Mouse (Mus musculus) hindbrain, embryonic 16.5 days (tissue): ENCODE measurements around the gene Olfr437. TPM values are rescaled to one million over a fixed set of nuclear protein-coding genes. Genes with fewer than 3 reads are reported as not detected.
"Not testable (repeated sequence)": the region's sequence is repeated elsewhere in the genome, so short reads cannot be mapped to it uniquely, and the experiment has no call there.

Experiments
- ATAC-seq: fragments of 200-750 bp; cut with Nextera tagmentation; 2 replicates; pipeline ENCODE4 v1.8.0; 2017; ENCODE audit warnings: moderate TSS enrichment, moderate library complexity
- H3K27ac ChIP-seq: fragments of 300-500 bp; sonication (generic); 2 replicates; pipeline ENCODE4 v1.5.1; 2014; ENCODE audit warnings: low read depth, mild to moderate bottlenecking, control low read depth, low read length, moderate library complexity
- H3K27me3 ChIP-seq: fragments of 300-500 bp; sonication (generic); replicated peaks from 2 replicates; pipeline ENCODE4 v1.6.1; 2014; ENCODE audit warnings: low read length; ENCODE audit not compliant: control insufficient read depth, insufficient read depth
- H3K36me3 ChIP-seq: fragments of 300-500 bp; sonication (generic); 2 replicates; pipeline ENCODE4 v1.6.1; 2014; ENCODE audit warnings: mild to moderate bottlenecking, low read length, moderate library complexity, mixed read lengths; ENCODE audit not compliant: control insufficient read depth, insufficient read depth
- H3K4me1 ChIP-seq: fragments of 300-500 bp; sonication (generic); 2 replicates; pipeline ENCODE4 v1.6.1; 2014; ENCODE audit warnings: low read depth, low read length; ENCODE audit not compliant: control insufficient read depth, insufficient read depth
- H3K4me2 ChIP-seq: fragments of 300-500 bp; sonication (generic); 2 replicates; pipeline ENCODE4 v1.6.1; 2014; ENCODE audit warnings: mild to moderate bottlenecking, low read length, control low read depth, moderate library complexity
- H3K4me3 ChIP-seq: fragments of 300-500 bp; sonication (generic); 2 replicates; pipeline ENCODE4 v1.5.1; 2014; ENCODE audit warnings: mild to moderate bottlenecking, low read length, control low read depth, moderate library complexity
- H3K9ac ChIP-seq: fragments of 300-500 bp; sonication (generic); 2 replicates; pipeline ENCODE4 v1.6.1; 2014; ENCODE audit warnings: low read depth, mild to moderate bottlenecking, control low read depth, low read length, moderate library complexity
- H3K9me3 ChIP-seq: fragments of 300-500 bp; sonication (generic); 2 replicates; pipeline ENCODE4 v1.6.1; 2014; ENCODE audit warnings: mild to moderate bottlenecking, low read length, moderate library complexity; ENCODE audit not compliant: control insufficient read depth
- WGBS: fragments of 180-500 bp; shearing (Covaris S2); extraction: QIAGEN DNeasy Blood & Tissue Kit; methylation state at CpG from one replicate; pipeline ENCODE4 v1.1.7; 2014; 5-methylcytosine and 5-hydroxymethylcytosine counted together
- polyA plus RNA-seq: library from polyadenylated mRNA; unstranded; fragments of >200 nt; fragmentation: Nextera tagmentation; extraction: Ambion mirVana; gene quantifications from 2 replicates; pipeline ENCODE4 v1.2.1, GENCODE M21; 2015

Gene Olfr437
- not detected in 2 replicates for polyA plus RNA-seq

DNA sequence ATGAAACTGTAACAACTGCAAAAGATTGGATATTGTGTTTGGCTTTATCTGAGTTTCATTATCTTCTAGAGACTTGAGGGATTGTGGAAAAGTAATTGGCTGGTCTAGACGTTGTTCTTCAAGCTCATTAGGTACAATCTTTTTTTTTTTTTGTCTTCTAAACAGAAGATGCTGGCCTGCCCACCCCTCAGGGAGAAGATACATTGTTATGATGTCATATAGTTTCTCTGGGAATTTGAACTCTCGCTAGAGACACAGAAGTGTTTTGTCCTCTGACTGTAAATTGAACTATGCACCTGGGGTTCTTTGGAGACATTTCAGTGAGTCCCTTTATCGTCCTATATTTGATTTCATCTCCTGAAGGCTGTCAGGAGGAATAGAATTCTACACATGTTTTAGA lies at the start of gene Olfr437:
TSS of gene Olfr437 (plus strand) at position 301 of the 400 bp plus-strand sequence.
- WGBS, result 72% methylated on average over 3 of the region's 3 CpGs

DNA sequence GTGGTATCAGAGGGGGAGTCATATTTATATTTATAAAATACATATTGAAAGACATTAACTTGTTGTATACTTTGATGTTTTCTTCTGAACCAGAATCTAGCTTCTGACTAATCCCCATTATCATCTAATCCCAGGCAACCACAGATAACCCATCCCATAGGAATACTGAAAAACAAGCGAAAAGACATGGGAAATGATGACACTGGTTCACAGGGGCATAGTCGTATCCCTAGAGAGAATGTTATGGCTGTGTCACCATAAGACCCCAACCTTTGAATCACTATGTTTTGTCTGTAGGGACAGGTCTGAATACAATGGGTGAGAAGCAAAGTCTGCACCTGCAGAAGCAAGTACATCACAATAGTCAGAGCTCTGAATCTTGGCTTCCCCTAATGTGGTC lies 16.8 kb upstream of the Olfr437 start, which contains the start of gene Olfr237-ps1:
TSS of gene Olfr237-ps1 (plus strand) at position 301 of the 400 bp plus-strand sequence.
- H3K9ac ChIP-seq, H3K4me1 ChIP-seq, H3K9me3 ChIP-seq, ATAC-seq, H3K36me3 ChIP-seq, H3K27ac ChIP-seq, H3K4me3 ChIP-seq, H3K4me2 ChIP-seq, H3K27me3 ChIP-seq: not testable (repeated sequence)
- 84% methylated on average over 2 of the region's 2 CpGs for WGBS

More for the DNA sequence above, at the start of gene Olfr437:
- Histone ChIP-seq H3K4me1 (no peaks in the 10 kb centered on the region), H3K4me3 (no peak within 1 kb of the TSS), H3K9me3 (no peaks in the 10 kb centered on the region), H3K27me3 (no peaks in the 10 kb centered on the region), H3K9ac (no peak within 1 kb of the TSS), H3K36me3 (no peaks in the 10 kb centered on the region), H3K27ac (no peak within 1 kb of the TSS), H3K4me2 (no peak within 1 kb of the TSS)
- ATAC-seq, result no peak

DNA sequence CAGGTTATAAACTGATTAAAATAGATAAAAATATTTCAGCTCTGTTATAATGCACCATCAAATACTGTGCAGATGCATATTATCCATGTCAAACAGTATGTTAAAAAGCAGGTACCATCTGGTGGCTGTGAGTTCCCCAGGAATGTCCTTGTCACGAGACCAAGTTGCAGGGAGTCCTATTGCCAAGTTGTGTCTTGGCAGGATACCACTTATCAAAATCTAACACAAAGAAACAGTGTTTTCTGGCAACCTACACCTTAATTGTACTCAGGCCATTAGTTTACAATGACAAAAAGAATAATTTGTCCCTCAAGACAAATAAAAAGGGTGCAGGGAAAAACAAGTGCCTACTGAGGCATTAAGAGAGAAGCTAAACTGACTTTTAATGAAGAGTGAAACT lies 3.6 kb upstream of the Olfr437 start:
- Histone ChIP-seq H3K4me2 (no peak overlapping the region), H3K9ac (no peak overlapping the region), H3K27ac (no peak overlapping the region), H3K4me3 (no peak overlapping the region), H3K27me3 (no peaks in the 10 kb centered on the region), H3K36me3 (no peaks in the 10 kb centered on the region), H3K9me3 (no peaks in the 10 kb centered on the region), H3K4me1 (no peaks in the 10 kb centered on the region)
- 37% methylated on average over 1 of the region's 1 CpGs for WGBS
- ATAC-seq, result peak; percentile 50; the same call in 1 of the 2 replicates

DNA sequence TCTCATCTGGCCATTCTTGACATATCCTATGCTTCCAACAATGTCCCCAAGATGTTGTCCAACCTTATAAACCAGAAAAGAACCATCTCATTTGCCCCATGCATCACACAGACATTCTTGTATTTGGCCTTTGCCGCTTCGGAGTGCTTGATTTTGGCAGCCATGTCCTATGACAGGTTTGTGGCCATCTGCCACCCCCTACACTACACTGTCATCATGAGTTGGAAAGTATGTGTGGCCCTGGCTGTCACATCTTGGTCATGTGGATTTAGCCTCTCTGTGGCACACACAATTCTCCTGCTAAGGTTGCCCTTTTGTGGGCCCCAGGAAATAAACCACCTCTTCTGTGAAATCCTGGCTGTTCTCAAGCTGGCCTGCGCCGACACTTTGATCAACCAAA lies 4.2 kb downstream of the Olfr437 start:
- no peak for ATAC-seq
- Histone ChIP-seq H3K27ac (no peak overlapping the region), H3K4me2 (no peak overlapping the region), H3K9me3 (no peaks in the 10 kb centered on the region), H3K4me3 (no peak overlapping the region), H3K4me1 (no peaks in the 10 kb centered on the region), H3K36me3 (no peaks in the 10 kb centered on the region), H3K9ac (no peak overlapping the region), H3K27me3 (no peaks in the 10 kb centered on the region)
- WGBS, result 89% methylated on average over 4 of the region's 4 CpGs

DNA sequence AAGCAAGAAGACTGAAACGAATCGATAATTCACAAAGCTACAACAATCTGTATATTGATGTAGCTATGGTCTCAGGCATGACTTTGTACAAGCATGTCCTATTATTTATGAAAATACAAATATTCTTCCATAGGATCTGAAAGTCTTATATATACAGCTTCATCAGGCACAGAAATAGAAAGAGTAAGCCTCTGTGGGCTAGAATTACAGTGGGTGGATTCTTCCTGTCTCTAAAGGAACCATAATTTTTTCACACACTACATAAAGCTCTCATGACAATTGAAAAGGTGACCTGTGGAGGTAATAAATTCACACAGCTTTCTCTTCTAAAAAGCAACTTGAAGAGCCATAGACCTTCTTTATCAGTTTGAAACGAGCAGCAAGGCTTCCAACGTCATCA lies 8.8 kb downstream of the Olfr437 start, which contains the start of gene Olfr13:
TSS of gene Olfr13 (plus strand) at position 301 of the 400 bp plus-strand sequence.
- Histone ChIP-seq H3K9ac (no peak within 1 kb of the TSS), H3K9me3 (no peaks in the 10 kb centered on the region), H3K4me3 (no peak within 1 kb of the TSS), H3K27me3 (no peaks in the 10 kb centered on the region), H3K4me2 (no peak within 1 kb of the TSS), H3K27ac (no peak within 1 kb of the TSS), H3K4me1 (no peaks in the 10 kb centered on the region), H3K36me3 (no peaks in the 10 kb centered on the region)
- ATAC-seq, result no peak
- WGBS, result 79% methylated on average over 4 of the region's 4 CpGs

DNA sequence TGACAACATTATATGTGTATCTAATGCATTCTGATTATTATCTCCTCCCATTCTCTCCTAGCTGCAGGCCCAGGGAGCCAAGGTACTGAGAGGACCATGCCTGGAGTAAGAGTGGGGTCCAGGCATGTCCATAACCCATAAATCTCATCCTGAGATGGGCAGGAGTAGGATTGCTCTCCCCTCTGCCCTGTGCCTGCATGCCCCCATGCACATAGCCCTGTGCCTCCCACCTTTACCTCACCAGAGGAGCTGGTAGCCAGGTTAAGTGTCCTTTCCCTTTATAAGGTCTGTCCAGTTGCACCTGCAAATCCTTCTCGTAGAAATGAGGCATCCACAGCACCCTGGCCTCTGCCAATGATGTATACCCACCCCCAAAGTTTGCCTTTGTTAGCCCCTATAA lies 15.0 kb downstream of the Olfr437 start:
- Histone ChIP-seq H3K9me3 (no peaks in the 10 kb centered on the region), H3K4me3 (no peak overlapping the region), H3K27me3 (no peaks in the 10 kb centered on the region), H3K27ac (no peak overlapping the region), H3K9ac (no peak overlapping the region), H3K4me1 (no peaks in the 10 kb centered on the region; the same call in none of the 2 replicates), H3K4me2 (no peak overlapping the region), H3K36me3 (no peaks in the 10 kb centered on the region)
- peak; percentile 52; the same call in 1 of the 2 replicates for ATAC-seq
- 65% methylated on average over 1 of the region's 1 CpGs for WGBS

DNA sequence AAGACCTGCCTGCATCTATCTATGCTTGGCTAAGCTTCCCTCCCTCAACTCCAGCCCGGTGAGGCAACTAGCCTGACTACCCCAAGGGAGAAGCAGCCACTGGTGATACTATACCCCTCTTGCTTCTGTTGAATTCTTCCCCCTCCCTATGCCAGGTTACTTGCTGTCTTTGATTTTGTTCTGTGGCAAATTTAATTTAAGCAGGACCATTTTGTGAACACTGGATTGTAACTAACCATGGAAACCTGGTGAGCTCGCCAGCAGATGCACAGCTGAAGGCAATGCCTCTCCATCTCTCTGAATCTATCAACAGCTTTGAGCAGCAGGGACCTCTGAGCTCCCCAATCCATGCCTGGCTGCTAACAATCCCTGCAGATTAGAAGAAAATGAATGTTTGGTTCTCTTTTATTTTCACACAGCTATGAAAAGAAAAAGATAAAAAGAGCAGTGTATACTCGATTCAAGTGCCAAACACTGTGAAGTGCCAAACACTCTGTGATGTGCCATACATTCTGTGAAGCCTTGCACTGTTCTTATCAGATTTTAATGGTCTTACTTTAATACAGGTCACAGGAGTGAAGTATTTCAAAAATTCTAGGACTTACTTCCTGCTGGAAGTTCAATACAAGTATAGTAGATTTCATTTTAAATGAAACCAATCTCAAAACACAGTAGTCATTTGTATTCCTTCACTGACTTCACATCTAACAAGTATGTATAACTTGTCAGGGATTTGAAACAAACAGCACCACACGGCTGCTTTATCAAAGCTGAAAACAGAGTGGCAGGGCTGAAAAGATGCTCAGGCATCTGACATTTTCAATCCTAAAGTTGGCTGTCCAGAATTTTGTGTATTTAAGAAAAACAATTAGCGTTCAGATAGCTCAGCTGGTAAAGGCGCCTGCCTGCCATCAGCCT lies 15.8 kb downstream of the Olfr437 start:
- no peaks in the 10 kb centered on the region for H3K27me3 ChIP-seq
- H3K27ac ChIP-seq, result no peak overlapping the region
- 41% methylated on average over 6 of the region's 6 CpGs for WGBS
- no peaks in the 10 kb centered on the region; the same call in none of the 2 replicates for H3K4me1 ChIP-seq
- H3K9me3 ChIP-seq, result no peaks in the 10 kb centered on the region
- no peak overlapping the region for H3K9ac ChIP-seq
- H3K4me3 ChIP-seq, result no peak overlapping the region
- no peaks in the 10 kb centered on the region for H3K36me3 ChIP-seq
- no peak overlapping the region for H3K4me2 ChIP-seq
- ATAC-seq, result peak; percentile 87

DNA sequence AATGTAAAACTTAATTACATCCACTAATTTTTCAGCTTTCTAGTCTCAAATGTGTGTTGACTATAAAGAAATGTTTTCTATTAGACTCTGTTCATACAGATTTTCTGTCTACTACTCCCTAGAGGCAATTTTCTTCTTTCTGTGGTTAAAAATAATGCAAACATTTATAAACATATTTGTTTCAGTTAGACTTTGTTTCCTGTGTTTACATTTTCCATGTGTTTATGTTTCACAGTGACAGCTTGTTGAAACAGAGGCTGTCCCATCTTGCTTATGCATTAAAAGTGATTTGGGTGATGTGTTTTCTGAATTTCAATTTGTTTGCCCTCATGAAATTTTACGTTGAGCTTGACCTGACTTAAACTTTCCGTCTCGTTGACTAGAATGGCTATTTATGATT lies 27.9 kb downstream of the Olfr437 start:
- no peaks in the 10 kb centered on the region for H3K36me3 ChIP-seq
- H3K9ac ChIP-seq, result no peak overlapping the region
- H3K4me1 ChIP-seq, result no peaks in the 10 kb centered on the region
- H3K27me3 ChIP-seq, result no peaks in the 10 kb centered on the region
- no peak overlapping the region for H3K27ac ChIP-seq
- H3K4me3 ChIP-seq, result no peak overlapping the region
- H3K4me2 ChIP-seq, result no peak overlapping the region
- 81% methylated on average over 3 of the region's 3 CpGs for WGBS
- H3K9me3 ChIP-seq, result no peaks in the 10 kb centered on the region
- ATAC-seq, result no peak

DNA sequence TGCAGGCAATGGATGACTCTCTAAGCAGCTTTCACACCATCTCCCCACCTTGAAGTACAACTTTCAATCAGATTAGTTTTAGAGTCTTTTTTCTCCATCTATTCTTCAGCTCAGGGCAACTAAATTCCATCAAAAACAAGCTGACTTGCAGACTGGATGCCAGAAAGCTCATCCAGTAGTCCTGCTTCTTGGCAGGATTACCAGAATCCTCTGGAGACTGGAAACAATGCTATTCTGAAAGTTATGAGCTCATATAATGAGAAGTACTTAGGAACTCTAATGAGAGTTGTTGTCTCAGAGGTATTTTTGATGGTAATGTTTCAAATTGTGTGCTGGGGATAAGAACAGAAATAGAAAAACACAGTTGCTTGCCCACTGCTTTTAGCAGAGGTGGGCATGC lies 33.7 kb downstream of the Olfr437 start, which contains the start of gene Olfr435:
TSS of gene Olfr435 (plus strand) at position 366 of the 400 bp plus-strand sequence.
- Histone ChIP-seq H3K4me1 (no peaks in the 10 kb centered on the region), H3K9ac (no peak within 1 kb of the TSS), H3K4me2 (no peak within 1 kb of the TSS), H3K36me3 (no peaks in the 10 kb centered on the region), H3K4me3 (no peak within 1 kb of the TSS), H3K27ac (no peak within 1 kb of the TSS), H3K9me3 (no peaks in the 10 kb centered on the region), H3K27me3 (no peaks in the 10 kb centered on the region)
- ATAC-seq, result no peak
